Mouse (Mus musculus) skeletal muscle tissue, adult 2 months (tissue): ENCODE data around the gene Pkp4.

Experiments
- DNase-seq: peaks from one replicate; pipeline ENCODE4 v3.0.0-alpha.2; 2012; ENCODE audit warnings: low read depth, low spot score

The Pkp4 gene

DNA sequence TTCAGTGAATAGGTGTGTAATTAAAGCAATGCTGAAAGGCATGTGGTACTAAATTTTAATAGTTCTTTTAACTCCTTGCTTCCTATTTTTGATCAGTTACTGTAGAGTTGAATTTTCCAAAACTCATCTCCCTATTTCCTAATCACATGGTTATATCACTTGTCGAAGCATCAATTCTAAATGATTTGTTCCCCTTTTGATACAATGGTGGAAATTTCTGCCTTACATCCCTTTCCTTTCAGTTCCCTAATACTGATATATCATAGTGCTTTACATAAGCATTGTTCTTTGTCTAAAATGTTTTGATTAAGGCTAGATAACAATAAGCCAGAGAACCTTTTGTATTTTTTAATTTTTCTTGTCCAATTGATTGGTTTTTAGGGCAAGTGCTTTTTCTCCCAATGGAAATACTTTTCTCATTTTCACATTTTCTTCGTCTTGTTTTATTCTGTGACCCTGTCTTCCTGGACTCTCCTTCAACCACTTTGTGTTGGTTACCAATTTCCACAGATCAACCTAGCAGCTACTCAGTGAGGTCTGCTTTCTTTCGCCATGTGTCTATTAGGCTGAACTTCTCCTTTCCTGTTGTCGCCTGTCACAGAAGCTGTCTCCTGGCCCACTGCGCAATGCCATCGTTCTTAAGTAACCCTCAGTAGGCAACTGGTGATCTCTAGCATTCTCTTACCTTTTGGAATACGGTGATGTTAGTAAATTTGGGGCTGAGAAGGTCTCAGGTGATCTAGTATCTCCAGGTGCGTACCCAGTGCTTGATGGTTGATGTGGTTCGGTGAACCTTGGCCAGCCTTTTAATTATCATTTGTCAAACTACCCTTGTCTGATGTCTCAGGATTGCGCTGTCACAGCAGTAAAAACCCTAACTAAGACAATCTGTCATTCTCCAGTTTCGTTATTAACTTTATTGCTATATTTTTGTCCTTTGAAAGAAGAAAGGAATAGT, 23.7 kb downstream of the Pkp4 start:
- no peak for DNase-seq

DNA sequence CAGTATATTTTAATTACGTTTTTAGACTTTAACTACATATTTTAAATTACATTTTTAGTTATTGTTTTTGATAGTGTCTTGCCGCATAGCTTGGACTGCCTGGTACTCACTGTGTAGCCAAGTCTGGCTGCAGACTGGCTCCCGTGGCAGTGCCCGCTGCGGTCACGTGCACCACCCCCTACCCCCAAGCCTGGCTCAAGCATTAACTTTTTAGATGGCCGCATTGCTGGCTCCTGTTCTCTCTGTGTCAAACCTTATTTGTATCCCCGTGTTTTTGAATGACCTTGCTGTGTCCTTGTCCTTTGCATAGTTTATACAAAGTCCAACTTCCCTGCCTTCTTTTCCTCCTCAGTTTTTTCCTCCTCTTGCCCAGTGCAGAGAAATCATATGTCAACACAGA, 25.5 kb downstream of the Pkp4 start:
- no peak for DNase-seq

DNA sequence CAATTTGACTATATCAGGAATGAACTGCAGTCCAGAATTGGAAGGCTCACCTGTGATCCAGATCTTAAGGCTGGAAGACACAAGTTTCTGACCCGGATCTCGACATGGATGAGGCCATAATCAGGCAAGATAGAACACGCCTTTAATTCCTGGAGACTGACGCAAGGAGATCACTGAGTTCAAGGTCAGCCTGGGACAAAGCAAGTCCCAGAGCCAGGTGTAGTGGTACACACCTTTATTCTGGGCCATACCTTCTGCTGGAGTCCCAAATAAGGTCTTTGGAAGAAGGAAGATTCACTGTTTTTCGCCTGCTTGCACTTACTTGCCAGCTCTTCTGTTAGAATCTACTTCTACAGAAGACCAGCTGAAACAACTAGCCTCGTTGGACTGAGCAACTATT, 26.3 kb downstream of the Pkp4 start:
- no peak for DNase-seq

DNA sequence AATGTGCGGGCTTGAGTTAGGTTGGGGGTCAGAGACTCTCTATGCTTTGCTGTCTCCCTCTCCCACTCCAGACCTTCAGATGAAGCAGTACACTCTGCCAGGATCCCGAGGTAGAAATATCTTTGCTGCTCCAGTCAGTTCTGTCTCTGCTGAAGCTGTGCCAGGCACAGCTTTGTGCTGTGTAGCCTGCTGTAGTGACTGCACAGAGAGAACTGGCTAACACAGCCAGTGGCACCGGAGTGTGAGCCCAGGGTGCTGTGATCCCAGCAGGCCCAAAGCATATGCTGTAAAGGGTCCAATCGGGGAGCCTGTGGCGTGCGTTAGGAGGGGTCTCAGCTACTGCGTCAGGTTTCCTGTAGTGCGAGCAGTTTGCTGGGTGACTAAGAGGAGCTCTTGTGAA, 27.7 kb downstream of the Pkp4 start:
- DNase-seq = no peak

DNA sequence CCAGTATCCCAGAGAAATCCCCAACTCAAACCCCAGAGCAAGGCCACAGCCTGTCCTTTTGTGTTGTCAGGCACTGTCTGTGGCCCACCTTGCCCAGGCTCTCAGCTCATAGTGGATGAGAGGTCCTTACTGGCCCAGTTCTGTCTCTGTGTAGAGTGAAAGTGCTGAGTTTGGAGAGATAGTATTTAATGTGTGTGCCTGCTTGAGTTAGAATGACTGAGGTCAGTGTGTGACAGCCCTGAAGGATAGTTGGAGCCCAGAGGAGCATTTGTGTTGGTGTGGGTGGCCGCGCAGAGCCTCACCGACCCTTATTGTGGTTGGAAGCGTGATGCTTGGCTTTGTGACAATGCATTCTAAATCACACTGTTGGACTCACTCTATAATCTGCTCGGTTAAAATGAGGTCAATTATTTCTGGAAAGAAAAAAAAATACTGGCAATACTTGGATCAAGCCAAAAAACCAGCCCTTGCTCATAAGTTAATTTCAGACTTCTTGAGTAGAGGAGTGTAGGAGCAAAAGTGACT, 29.1 kb downstream of the Pkp4 start:
- DNase-seq = no peak

DNA sequence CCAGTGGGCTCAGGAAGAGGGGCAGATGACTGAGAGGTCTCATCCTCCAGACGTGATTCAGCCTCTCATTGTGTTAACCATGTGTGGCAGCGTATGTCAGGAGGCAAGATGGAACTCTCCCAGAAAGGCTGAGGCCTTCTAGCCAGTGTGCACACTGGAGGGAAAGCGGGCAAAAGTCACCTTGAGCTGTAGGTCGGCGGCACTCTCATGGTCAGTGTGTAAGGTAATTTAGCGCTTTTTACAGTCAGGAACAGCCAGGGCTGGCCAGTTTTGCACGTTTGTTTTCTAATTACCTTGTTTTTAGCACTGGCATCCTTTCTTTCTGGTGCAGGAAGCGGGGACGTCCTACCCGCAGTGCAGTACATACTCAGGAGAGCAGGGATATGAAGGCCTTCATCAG, 29.5 kb downstream of the Pkp4 start:
- DNase-seq = no peak

DNA sequence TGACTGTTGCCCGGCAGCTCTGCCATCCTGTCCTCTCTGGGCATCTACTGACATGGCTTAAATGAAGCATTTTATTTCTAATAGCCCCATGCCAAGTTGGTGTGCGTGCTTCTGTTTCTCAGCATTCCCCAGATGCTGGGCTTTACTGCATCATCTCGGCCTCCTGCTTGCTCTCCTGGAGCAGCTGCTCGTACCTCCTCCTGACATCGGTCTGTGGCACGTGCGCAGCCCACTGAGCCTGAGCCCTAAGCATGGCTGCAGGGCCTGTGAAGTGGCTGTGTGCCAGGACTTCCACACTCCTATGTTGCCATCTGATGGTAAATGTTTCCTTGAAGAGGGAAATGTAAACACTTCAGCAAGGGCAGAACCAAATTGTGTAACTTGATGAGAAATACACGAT, 30.8 kb downstream of the Pkp4 start:
- no peak for DNase-seq

DNA sequence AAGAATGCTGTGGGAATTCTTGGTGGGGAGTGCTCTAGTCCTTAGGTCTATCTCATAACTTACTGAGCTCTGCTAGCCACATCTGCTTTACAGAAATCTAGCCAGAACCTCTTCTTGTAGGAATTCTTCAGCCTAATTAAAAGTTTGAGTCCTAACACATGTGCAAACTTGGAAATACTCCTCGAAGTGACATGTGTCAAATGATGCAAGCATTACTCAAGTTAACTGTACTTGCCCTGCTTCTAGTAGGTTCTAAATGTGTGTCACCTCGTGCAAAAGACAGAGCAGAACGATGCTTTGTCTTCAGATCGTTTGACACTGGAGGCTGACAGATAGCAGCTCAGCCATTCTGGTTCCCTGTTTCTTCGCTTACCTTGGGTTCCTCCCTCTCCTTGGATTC, 32.5 kb downstream of the Pkp4 start:
- DNase-seq = no peak

DNA sequence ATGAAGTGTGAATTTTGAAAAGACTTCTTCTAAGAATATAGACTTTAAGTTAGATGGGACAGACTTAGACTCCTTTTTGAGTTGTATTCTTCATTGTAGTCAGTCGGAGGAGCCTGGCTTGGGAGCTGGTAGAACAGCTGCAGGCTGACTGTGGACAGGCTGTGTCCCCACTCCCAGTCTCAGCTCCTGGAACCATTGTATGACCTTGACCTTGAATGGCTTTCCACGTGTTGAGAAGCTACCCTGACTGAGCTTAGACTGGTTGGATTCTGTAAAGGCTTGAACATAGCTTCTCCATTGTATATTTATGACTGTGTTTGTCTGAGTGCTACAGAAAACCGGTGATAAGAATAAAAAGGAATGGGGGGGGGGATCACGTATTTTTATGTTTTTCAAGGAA, 36.5 kb downstream of the Pkp4 start:
- no peak for DNase-seq

DNA sequence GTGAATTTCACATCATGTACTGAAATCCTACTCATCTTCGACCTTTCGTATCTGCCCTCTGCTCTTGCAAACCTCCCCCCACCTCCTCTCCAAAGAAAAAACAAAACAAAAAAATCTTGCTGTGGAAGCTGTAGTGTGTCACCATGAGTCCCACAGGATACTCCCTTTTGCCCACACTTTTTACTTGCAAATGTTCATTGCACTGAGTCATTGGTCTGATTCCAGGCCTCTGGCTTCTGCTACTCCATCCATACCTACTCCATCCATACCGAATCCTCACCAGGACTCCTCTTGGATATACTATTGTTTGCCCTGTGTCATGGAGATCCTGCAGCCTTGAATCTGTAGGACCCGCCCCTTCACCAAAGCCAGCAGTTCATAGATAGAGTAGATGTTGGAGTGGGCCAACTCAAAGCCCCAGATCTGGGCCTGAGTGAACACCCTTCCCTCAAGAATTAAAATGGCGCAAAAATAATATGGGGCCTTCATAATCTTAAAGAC, 38.9 kb downstream of the Pkp4 start:
- no peak for DNase-seq

DNA sequence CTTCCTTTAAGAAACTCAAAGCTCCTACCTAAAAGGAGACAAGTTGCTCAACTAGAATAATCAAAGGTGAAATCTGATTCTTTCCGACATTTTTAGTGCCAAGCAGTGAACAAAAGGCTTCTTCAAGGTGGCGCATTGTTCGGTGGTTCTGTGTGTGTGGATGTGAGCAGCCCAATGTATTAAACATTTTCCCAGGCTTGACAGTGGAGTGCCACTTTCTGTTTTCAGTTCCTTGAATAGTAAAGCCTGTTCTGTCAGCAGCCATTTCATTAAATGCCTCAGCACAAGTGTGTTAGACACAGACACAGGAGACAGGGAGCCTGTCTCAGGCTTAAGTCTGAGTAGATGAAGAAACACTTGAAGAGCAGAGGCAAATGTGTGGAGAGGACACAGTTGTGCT, 39.9 kb downstream of the Pkp4 start:
- no peak for DNase-seq

DNA sequence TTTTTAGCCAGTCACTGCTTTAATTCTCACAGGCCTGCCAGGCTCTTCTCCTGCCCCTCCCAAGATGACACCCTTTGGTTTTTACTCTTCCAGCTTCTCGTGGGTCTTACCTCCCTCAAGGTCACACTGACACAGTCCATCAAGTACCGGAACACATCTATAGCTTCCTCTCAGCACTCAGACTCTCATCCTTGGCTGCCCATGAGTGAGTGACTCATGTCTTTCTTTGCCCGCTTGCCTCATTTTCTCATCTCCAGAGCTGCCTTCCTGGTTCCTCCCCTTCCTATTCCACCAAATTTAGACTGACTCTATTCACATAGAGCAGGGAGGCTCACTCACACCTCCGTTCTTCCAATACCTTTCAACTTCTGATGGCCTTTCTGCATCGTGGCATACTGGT, 42.3 kb downstream of the Pkp4 start:
- no peak for DNase-seq

DNA sequence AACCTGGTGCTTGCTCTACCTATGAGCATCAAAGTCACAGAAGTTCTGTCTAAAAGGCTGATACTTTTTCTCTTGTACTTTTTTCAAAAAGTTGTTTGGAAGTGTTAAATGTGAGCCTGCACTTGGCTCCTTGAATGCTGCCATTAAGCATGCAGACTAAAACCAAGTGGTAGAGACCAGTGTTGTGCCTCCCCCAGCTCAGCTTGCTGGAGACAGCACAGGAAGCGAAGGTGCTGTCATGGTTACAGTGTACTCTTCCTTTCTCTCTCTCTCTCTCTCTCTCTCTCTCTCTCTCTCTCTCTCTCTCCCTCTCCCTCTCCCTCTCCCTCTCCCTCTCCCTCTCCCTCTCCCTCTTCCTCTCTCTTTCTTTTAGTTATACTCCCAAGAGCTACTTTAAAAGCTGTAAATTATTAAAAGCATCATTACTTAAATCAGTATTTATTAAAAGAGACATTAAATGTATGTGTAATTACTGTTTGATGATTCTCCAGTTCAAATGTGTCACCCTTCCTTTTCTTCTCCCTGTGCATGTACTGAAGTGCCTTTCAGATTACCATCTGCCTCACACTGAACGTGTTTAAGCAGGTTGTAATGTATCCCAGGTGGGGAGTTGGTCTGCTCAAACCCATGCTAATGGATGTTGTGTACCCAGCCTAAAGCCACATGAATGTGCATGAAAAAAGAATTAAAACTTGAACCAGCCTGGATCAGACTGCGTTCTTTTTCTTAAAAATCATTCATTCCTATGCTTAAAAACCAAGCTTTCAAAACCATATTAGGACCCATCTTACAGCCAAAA, 43.2 kb downstream of the Pkp4 start:
- no peak for DNase-seq

DNA sequence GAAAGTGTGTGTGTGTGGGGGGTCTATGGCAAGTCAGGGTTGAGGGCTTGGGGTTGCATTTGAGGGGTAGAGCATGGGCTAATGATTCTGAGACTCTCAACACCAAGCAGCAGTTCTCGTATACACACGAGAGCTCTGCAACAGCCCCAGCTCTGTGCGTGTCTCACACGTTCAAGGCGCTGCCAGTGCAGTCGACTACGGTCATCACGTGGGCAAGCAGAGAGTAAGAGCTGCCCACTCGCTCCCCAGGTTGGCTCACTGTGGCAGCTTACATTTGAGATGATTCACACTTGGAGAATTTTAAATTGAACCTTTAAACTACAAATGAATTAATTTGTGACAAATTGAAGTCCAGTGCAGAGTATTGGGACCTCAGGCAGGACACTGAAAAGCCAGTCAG, 44.4 kb downstream of the Pkp4 start:
- DNase-seq = no peak

DNA sequence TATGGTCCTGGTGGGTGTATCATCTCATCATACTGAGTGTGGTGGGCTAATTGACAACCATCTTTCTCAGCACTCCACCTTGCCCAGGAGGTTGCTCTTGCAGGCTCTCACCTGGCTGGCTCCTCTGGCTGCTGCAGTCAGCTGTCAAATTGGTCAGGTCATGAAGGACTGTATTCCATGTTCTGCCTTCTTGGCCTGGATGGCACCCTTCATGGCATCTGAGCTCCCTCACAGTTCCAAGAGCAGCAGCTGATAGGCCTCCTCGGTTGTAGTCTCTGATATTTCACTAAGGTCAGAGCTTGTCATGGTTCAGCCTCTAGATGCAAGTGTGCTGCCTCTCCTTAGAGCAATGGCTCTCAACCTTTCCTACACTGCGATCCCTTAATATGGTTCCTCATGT, 45.5 kb downstream of the Pkp4 start:
- DNase-seq = no peak

DNA sequence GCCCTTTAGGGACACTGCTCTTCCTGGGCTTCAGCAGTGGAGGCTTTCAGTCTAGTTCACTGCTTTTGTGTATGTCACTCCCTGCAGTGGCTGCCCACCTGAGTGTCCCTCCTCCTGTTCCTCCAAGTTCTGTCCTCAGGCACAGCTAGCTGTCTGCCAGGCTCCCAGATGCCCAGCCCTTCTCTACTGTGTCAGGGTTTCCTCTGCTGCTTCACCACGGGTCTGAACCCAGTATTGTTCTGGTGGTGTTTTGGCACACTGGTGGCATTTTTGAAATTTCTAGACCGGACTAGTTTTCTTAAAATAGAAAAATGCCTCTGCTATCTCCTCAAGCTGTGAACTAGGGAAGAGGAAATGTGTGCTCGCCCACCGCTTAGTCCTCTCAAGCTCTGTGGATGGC, 46.6 kb downstream of the Pkp4 start:
- DNase-seq = no peak

DNA sequence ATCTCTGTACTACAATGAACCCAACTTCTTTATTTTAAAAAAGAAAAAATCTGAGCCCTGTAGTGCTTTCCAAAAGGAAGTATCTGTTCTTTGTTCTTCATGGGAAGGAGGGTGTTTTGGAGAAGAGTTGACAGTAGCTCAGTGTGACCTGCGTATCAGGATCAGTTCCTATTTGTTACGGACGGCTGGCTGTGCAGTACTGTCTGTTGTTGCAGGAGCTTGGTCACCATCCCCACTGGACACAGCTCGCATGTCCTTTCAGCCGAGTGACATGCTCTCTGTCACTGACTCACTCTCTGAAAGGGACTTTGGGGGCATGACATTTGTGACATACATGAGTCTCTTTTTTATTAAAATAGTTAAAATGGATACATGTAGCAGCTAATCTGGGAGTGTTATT, 47.1 kb downstream of the Pkp4 start:
- DNase-seq = no peak

DNA sequence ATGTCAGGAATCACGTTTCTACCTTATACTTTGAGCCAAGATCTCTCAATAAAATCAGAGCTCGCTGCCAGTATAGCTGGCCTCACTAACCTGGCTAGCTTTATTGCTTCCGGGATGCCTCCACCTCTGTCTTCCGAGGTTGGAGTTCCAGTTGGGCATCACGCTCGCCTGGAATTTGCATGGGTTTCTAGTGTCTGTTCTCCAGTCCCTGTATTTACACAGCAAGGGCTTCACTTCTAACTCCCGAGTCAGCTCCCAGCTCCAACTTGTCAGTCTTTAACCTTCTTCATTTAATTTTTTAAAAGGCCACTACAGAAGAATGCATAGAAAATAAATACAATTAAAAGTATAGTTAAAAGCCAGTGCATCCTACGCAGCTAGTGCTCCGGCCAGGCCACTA, 47.6 kb downstream of the Pkp4 start:
- DNase-seq = no peak

DNA sequence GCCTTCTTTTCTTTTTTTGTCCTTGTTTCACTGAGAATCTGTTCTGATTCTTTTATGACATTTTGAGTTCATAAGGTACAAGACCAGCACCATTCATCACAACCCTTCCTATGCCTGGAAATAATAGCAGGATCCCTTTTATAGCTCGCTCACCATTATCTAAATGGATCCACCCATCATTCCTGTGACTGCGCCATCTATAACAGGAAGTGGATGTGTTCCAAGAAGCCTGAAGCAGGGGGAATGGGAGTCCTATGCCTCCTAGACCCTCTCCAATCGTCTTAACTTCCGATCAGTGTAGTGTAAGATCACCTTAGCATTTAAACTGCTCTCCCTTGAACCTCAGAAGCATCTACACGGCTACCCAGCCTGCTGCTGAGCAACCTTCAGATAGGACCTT, 50.4 kb downstream of the Pkp4 start:
- no peak for DNase-seq

DNA sequence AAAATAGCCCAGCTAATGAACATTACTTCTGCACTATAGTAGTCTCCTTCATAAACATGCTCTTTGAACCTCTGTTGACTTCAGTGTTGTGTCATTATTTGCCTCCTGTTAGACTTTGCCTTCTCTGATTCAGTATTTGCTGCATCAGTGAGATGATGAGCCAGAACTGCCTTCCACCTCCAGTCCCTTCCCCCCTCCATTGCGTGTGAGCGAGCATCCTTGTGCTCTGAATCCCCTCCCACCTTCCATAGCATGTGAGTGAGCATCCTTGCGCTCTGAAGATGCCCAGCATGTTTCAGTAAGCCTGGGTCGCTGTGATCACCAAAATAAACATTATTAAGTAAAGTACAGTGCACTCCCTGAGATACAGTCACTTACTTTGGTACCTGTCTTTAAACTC, 51.8 kb downstream of the Pkp4 start:
- no peak for DNase-seq

DNA sequence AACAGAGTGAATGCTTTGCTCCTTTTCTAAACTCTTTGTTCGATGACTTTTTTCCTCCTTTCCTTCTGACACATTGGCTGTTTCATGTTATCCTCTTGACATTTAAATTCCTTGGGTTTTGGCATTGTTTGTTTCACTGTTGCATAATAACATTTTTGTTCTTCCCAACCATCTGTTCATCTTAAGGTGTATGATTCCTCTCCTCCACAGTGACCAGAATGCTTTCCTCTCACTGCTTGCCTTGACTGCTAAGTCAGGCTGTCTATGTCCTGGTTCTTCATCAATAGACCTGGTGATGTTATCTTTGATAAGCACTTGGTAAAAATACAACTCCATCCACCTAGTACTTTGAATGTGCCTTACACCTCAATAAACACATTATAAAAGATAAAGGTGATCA, 52.2 kb downstream of the Pkp4 start:
- DNase-seq = no peak

DNA sequence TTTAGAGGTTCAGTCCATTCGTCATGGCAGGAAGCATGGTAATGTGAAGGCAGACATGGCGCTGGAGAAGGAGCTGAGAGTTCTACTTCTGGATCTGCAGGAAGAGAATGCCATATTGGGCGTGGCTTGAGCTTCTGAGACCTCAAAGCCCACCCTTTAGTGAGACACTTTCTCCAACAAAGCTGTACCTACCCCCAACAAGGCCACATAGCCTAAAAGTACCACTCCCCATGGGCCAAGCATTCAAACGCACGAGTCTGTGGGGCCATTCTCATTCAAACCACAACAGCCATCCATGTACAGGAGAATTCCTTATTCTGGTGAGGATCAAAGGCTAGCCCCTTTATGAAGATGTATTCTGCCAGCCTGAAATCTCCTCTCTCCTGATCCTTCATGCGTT, 57.3 kb downstream of the Pkp4 start:
- DNase-seq = no peak
